Mouse (Mus musculus) layer of hippocampus, adult 9-11 months (tissue): ENCODE results near the gene Ptpru.
A peak's percentile ranks its signal among the peaks of the same experiment; 100 is the strongest.

ENCODE experiments used
- DNase-seq: peaks from one replicate; pipeline ENCODE4 v3.0.0; 2022

Gene Ptpru

GRCm38 (mm10) chr4:131837872-131838524, at the start of gene Ptpru:
Gene Ptpru (minus strand): TSS chr4:131838288.
- DNase-seq, result peak; percentile 72

GRCm38 (mm10) chr4:131885376-131885775, 47.3 kb upstream of the Ptpru start:
- DNase-seq, result no peak

- DNase-seq, result no peak
These were observed 45.5 kb upstream of the Ptpru start for GRCm38 (mm10) chr4:131883571-131883970.

- no peak for DNase-seq
These were observed 43.2 kb upstream of the Ptpru start for GRCm38 (mm10) chr4:131881306-131881705.

GRCm38 (mm10) chr4:131879692-131880091, 41.6 kb upstream of the Ptpru start:
- no peak for DNase-seq

GRCm38 (mm10) chr4:131876836-131877235, 38.7 kb upstream of the Ptpru start:
- DNase-seq, result no peak

GRCm38 (mm10) chr4:131875242-131875641, 37.2 kb upstream of the Ptpru start:
- no peak for DNase-seq

GRCm38 (mm10) chr4:131874567-131874966, 36.5 kb upstream of the Ptpru start:
- DNase-seq, result no peak

- no peak for DNase-seq
These were observed 36.1 kb upstream of the Ptpru start for GRCm38 (mm10) chr4:131874169-131874536.

- peak; percentile 95 for DNase-seq
These were observed 35.4 kb upstream of the Ptpru start, which contains the start of gene Srsf4 for GRCm38 (mm10) chr4:131873293-131874168. Gene Srsf4 (plus strand): TSS chr4:131873617.

GRCm38 (mm10) chr4:131872672-131873292, 34.7 kb upstream of the Ptpru start:
- no peak for DNase-seq

GRCm38 (mm10) chr4:131861341-131861739, 23.3 kb upstream of the Ptpru start:
- no peak for DNase-seq

GRCm38 (mm10) chr4:131860492-131861340, 22.6 kb upstream of the Ptpru start:
- DNase-seq, result peak; percentile 77

GRCm38 (mm10) chr4:131854950-131855349, 16.9 kb upstream of the Ptpru start:
- no peak for DNase-seq

GRCm38 (mm10) chr4:131849986-131850638, 12.0 kb upstream of the Ptpru start:
- DNase-seq, result peak; percentile 73

- DNase-seq, result no peak
These were observed 10.0 kb upstream of the Ptpru start for GRCm38 (mm10) chr4:131848082-131848481.

GRCm38 (mm10) chr4:131845991-131846778, 8.1 kb upstream of the Ptpru start:
- no peak for DNase-seq

GRCm38 (mm10) chr4:131843290-131843743, 5.2 kb upstream of the Ptpru start, which contains the start of gene Mecr:
Gene Mecr (plus strand): TSS chr4:131843470.
- DNase-seq, result peak; percentile 89

GRCm38 (mm10) chr4:131836891-131837491, 1.1 kb downstream of the Ptpru start:
- no peak for DNase-seq

GRCm38 (mm10) chr4:131836351-131836881, 1.7 kb downstream of the Ptpru start:
- no peak for DNase-seq
